Mouse (Mus musculus) bone marrow, adult 2 months (tissue): ENCODE measurements around the gene Agxt.

ENCODE experiments used
- CTCF ChIP-seq: fragments of 200-500 bp; IDR thresholded peaks from 2 replicates; pipeline ENCODE4 v1.5.1; 2011; ENCODE audit warnings: low read length, control low read depth; ENCODE audit not compliant: control insufficient read depth, insufficient read depth
- POLR2A ChIP-seq: fragments of 200-500 bp; IDR thresholded peaks from 2 replicates; pipeline ENCODE4 v1.6.1; 2011; ENCODE audit warnings: low read depth, mild to moderate bottlenecking, control low read depth, low read length, borderline replicate concordance; ENCODE audit not compliant: control insufficient read depth

GRCm38 (mm10) chr1:93128209-93128608, 6.8 kb upstream of the Agxt start:
- no peak for TF ChIP-seq CTCF
- TF ChIP-seq POLR2A: no peak
